Mouse (Mus musculus): ENCODE data around the gene Zfp639. TPM values are rescaled to one million over a fixed set of nuclear protein-coding genes. Genes with fewer than 3 reads are reported as not detected.

Zfp639 gene
- polyA plus RNA-seq, 1 experiment from 2014 or later = 41.6 TPM

DNA sequence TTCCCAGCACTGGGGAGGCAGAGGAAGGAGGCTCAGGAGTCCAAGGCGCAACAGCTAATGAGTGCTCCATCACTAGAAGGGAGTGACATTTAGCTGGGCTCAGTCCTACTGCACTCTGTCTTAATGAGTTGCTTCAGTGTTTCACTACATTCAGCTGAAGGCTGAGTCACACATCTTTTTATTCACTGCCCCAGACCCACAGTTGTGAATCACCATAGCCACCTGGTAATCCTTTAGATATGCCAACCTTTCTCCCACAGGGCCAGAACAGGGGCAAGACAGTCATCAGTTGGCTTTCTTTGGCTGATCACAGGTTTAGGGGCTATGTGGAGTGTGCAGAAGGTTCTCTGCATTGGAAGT lies 13.4 kb upstream of the Zfp639 start:
- WGBS = 96% methylated on average over 1 of the region's 1 CpGs
- no peak for DNase-seq (ENCODE audit: low spot score)

DNA sequence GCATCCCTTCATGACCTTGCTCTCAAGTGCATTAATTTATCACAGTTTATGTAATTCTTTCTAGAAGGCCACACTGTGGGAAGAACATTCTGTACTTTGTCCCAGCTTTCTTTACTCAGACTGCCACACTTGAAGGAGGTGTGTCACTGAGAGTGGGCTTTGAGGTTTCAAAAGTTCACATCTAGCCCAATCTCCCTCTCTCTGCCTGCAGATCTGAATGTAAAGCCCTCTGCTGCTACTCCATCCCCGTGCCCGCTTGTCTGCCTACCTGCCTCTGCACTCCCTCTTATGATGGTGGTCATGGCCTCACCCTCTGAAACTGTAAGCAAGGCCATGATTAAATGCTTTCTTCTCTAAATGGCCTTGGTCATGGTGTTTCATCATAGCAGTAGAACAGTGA lies 9.7 kb upstream of the Zfp639 start:
- Histone ChIP-seq H3K9me3 (replicated peaks; ENCODE audit: low read length) (no peaks in the 10 kb centered on the region), H3K4me1 (replicated peaks; ENCODE audit: insufficient read depth, low read length) (no peaks in the 10 kb centered on the region), H3K27me3 (ENCODE audit: insufficient read depth, low read length) (no peaks in the 10 kb centered on the region), H3K27ac (no peak overlapping the region), H3K9ac (ENCODE audit: low read depth, low read length) (no peak overlapping the region), H3K4me3 (replicated peaks; ENCODE audit: low read depth, low read length) (no peak overlapping the region), H3K36me3 (ENCODE audit: insufficient read depth, low read length) (no peaks in the 10 kb centered on the region), H3K4me2 (ENCODE audit: low read length) (no peak overlapping the region)
- WGBS = 96% methylated on average over 2 of the region's 2 CpGs
- ATAC-seq (replicated peaks; ENCODE audit: low FRiP score, low read depth) = no peak
- no peak for DNase-seq (ENCODE audit: low spot score)
- no peak for TF ChIP-seq CTCF (IDR thresholded peaks at IDR 0.05; ENCODE audit: low read depth)

More for the DNA sequence above, 13.4 kb upstream of the Zfp639 start:
- Histone ChIP-seq H3K9me3 (replicated peaks; ENCODE audit: low read length) (no peaks in the 10 kb centered on the region), H3K4me2 (ENCODE audit: low read length) (no peak overlapping the region), H3K9ac (ENCODE audit: low read depth, low read length) (no peak overlapping the region), H3K36me3 (ENCODE audit: insufficient read depth, low read length) (no peaks in the 10 kb centered on the region), H3K4me3 (replicated peaks; ENCODE audit: low read depth, low read length) (no peak overlapping the region), H3K4me1 (replicated peaks; ENCODE audit: insufficient read depth, low read length) (no peaks in the 10 kb centered on the region; the same call in 1 of the 2 replicates), H3K27ac (no peak overlapping the region), H3K27me3 (ENCODE audit: insufficient read depth, low read length) (no peaks in the 10 kb centered on the region)
- no peak for ATAC-seq (replicated peaks; ENCODE audit: low FRiP score, low read depth)
- TF ChIP-seq CTCF (IDR thresholded peaks at IDR 0.05; ENCODE audit: low read depth) = no peak

DNA sequence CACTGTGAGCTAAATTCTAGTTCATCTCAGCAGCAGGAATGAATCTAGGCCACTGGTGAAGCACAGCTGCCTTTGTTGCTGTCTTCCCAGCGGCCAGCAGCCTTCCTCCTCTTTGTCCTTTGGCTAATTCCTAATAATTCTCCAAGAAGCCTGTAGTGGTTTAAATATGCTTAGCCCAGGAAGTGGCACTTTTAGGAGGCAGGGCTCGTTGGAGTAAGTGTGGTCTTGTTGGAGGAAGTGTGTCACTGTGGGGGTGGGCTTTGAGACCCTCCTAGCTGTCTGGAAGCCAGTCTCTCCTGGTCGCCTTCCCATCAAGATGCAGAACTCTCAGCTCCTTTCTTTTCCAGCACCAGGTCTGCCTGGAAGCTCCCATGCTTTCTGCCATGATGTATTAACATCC lies 4.2 kb upstream of the Zfp639 start:
- no peaks in the 10 kb centered on the region for H3K4me1 ChIP-seq (replicated peaks; ENCODE audit: insufficient read depth, low read length)
- 70% methylated on average over 3 of the region's 3 CpGs for WGBS

DNA sequence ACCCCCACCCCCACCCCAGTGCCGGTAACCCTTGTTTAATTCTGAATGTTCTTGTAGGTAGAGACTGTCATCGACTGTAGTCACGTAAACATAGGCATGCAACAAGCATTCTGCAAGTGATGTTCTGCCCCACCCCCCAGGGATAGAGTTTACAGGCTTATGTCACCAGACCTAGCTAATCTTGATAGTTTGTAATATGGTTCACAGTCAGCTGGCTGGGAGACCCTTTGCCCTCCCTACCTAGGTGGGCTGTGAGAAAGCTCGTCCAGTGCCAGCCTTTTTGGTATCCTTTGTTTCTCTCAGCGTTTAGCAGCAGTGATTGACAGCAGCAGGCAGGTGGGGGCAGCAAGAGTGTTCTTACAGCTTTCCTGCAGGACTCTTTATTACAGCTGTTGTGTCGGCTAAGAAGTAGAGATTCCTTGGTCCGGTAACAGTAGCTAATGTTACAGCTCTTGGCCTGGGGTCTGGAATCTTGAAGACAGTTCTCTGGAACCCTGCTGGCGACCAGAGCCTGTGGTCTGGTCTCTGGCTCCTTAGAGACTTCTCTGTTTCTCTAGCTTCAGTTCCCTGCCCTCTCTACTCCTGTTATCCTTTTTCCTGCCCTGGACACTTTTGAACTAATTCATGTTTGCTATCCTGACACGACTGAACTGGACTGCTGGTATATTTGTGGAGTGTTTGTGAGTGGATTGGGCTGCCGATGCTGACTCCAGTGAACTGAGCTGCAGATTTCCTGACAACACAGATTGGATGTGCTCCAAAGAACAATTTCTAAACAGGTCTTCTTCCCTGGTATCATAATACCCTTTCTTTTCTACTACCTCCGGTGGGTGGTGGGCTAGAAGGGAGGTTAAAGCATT lies 3.5 kb upstream of the Zfp639 start:
- H3K9me3 ChIP-seq (replicated peaks; ENCODE audit: low read length) = no peaks in the 10 kb centered on the region
- H3K36me3 ChIP-seq (ENCODE audit: insufficient read depth, low read length) = no peaks in the 10 kb centered on the region
- H3K4me1 ChIP-seq (replicated peaks; ENCODE audit: insufficient read depth, low read length) = peaks cover 5% of the 10 kb centered on the region; the same call in 1 of the 2 replicates
- H3K4me3 ChIP-seq (replicated peaks; ENCODE audit: low read depth, low read length) = no peak overlapping the region
- TF ChIP-seq CTCF (IDR thresholded peaks at IDR 0.05; ENCODE audit: low read depth) = no peak
- no peak for ATAC-seq (replicated peaks; ENCODE audit: low FRiP score, low read depth)
- H3K9ac ChIP-seq (ENCODE audit: low read depth, low read length) = no peak overlapping the region
- H3K27me3 ChIP-seq (ENCODE audit: insufficient read depth, low read length) = no peaks in the 10 kb centered on the region
- 66% methylated on average over 11 of the region's 11 CpGs for WGBS
- no peak overlapping the region for H3K27ac ChIP-seq
- no peak for DNase-seq (ENCODE audit: low spot score)
- no peak overlapping the region for H3K4me2 ChIP-seq (ENCODE audit: low read length)

More for the DNA sequence above, 4.2 kb upstream of the Zfp639 start:
- Histone ChIP-seq H3K36me3 (ENCODE audit: insufficient read depth, low read length) (no peaks in the 10 kb centered on the region), H3K9ac (ENCODE audit: low read depth, low read length) (no peak overlapping the region), H3K27ac (no peak overlapping the region), H3K27me3 (ENCODE audit: insufficient read depth, low read length) (no peaks in the 10 kb centered on the region), H3K9me3 (replicated peaks; ENCODE audit: low read length) (no peaks in the 10 kb centered on the region), H3K4me3 (replicated peaks; ENCODE audit: low read depth, low read length) (no peak overlapping the region), H3K4me2 (ENCODE audit: low read length) (no peak overlapping the region)
- DNase-seq (ENCODE audit: low spot score) = peak; percentile 4
- TF ChIP-seq CTCF (IDR thresholded peaks at IDR 0.05; ENCODE audit: low read depth) = no peak
- no peak for ATAC-seq (replicated peaks; ENCODE audit: low FRiP score, low read depth)

DNA sequence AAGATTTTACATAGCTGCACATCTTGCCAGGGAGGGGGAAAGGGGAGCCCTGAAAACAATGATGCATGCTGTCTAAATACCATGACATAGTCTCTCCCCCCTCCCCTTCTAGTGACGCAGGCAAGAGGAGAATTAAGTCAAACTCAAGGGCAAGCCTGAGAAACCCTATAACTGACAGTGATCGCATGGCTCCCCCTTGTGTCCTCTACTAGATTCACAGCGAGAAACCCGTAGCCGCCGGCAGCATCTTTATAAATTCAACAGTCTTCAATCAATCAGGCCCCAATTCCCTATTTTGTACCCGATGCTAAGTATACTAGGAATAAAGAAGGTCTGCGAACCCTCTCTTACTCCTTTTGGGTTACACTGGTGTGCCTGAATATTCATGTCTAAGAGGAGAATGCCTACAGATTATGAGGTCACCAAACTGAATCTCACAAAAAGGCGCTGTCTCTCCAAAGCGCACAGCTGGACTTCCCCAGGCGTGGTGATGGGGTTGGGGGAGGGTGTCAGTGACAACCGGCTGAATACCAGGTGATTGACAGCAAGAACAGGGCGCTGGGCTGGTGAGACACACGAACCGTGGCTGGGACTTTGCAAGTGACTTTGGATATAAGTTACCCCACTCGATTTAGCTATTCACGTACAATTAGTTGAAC lies 1.3 kb upstream of the Zfp639 start:
- H3K9me3 ChIP-seq (replicated peaks; ENCODE audit: low read length) = no peaks in the 10 kb centered on the region
- peak overlapping the region; percentile 76 for H3K4me2 ChIP-seq (ENCODE audit: low read length)
- H3K4me3 ChIP-seq (replicated peaks; ENCODE audit: low read depth, low read length) = no peak overlapping the region; the same call in 1 of the 2 replicates
- DNase-seq (ENCODE audit: low spot score) (peak; percentile 93), ATAC-seq (replicated peaks; ENCODE audit: low FRiP score, low read depth) (no peak)
- WGBS = 2% methylated on average over 17 of the region's 17 CpGs
- H3K27ac ChIP-seq = no peak overlapping the region
- no peaks in the 10 kb centered on the region for H3K36me3 ChIP-seq (ENCODE audit: insufficient read depth, low read length)
- peak overlapping the region; percentile 23; the same call in 1 of the 2 replicates for H3K9ac ChIP-seq (ENCODE audit: low read depth, low read length)
- H3K4me1 ChIP-seq (replicated peaks; ENCODE audit: insufficient read depth, low read length) = peaks cover 9% of the 10 kb centered on the region; the same call in 1 of the 2 replicates
- no peaks in the 10 kb centered on the region for H3K27me3 ChIP-seq (ENCODE audit: insufficient read depth, low read length)
- peak; percentile 87 for TF ChIP-seq CTCF (IDR thresholded peaks at IDR 0.05; ENCODE audit: low read depth)

DNA sequence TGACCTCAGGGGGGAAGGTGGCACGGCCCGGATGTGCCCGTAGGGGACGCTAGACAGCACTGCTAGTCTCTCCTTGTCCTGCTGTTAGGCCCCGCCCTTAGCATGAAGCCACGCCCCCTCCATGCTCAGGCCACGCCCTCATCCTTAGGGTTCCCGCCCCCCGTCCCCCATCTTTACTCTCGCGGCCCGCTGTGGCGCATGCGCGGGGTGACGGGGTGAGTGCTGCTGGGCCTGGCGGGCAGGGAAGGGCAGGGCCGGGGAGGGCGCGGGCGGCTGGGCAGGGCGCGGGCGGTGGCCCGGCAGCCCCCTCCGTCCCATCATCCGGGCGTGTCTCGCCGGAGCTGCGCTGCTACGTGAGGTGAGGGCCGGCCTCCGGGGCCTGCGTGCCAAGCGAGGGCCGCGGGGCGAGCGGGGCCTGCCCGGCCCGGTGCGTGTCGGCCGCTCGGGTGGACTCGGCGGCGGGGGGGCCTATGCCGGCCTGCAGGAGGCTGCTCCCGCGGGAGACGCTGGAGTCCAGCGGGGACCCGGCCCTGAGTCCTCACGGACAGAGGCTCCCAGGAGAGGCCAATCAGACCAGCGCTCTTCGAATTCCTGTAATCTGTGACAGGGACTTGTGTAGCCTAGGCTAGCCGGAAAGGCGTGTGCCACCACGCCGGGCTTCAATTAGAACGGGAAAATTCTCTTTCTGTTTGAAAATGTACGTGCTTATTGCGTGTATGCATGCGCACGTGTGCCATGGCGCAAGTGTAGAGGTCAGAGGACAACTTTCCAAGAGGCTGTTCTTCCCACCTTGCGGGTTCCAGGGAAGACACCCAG lies 524 bp downstream of the Zfp639 start:
- Histone ChIP-seq H3K4me2 (ENCODE audit: low read length) (peak overlapping the region; percentile 76), H3K4me1 (replicated peaks; ENCODE audit: insufficient read depth, low read length) (peaks cover 9% of the 10 kb centered on the region; the same call in 1 of the 2 replicates), H3K36me3 (ENCODE audit: insufficient read depth, low read length) (no peaks in the 10 kb centered on the region), H3K27ac (peak overlapping the region; percentile 93), H3K27me3 (ENCODE audit: insufficient read depth, low read length) (no peaks in the 10 kb centered on the region), H3K9ac (ENCODE audit: low read depth, low read length) (peak overlapping the region; percentile 92), H3K4me3 (replicated peaks; ENCODE audit: low read depth, low read length) (peak overlapping the region; percentile 83), H3K9me3 (replicated peaks; ENCODE audit: low read length) (no peaks in the 10 kb centered on the region)
- ATAC-seq (replicated peaks; ENCODE audit: low FRiP score, low read depth) (peak; percentile 94), DNase-seq (ENCODE audit: low spot score) (peak; percentile 95)
- TF ChIP-seq CTCF (IDR thresholded peaks at IDR 0.05; ENCODE audit: low read depth) = peak; percentile 79
- WGBS = under 1% methylated on average over 55 of the region's 69 CpGs
